Mouse (Mus musculus): ENCODE results near the gene Pole4. TPM values are rescaled to one million over a fixed set of nuclear protein-coding genes. Genes with fewer than 3 reads are reported as not detected.

Pole4 gene
- polyA plus RNA-seq, 1 experiment from 2014 or later = 106 TPM

DNA sequence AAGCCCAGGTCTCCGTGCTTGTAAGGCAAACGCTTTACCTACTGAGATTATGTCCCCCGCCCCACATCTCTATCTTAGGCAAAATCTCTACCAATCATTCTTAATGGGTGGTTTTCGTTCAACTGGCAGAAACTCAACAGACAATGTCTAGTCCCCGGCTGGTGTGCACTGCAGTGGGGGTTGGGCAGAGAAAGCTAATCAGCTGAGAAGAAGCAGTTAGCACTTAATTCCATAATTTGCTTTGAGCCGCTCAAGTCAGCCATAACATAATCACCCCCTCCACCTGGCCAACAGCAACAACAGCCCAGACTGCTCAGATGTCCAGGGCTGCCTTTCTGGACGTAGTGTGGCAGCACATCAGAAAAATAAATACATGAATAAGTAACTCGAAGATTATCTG lies 100.4 kb downstream of the Pole4 start:
- 0 out of 2 replicates have a peak, but pooled peaks have one; percentile 22 for ATAC-seq (replicated peaks; ENCODE audit: low FRiP score)
- Histone ChIP-seq H3K27me3 (no peaks in the 10 kb centered on the region), H3K9me3 (replicated peaks) (no peaks in the 10 kb centered on the region), H3K4me2 (no peak overlapping the region), H3K27ac (no peak overlapping the region), H3K4me1 (no peaks in the 10 kb centered on the region), H3K36me3 (no peaks in the 10 kb centered on the region), H3K4me3 (replicated peaks) (no peak overlapping the region), H3K9ac (no peak overlapping the region)
- WGBS = 61% methylated on average over 8 of the region's 8 CpGs

DNA sequence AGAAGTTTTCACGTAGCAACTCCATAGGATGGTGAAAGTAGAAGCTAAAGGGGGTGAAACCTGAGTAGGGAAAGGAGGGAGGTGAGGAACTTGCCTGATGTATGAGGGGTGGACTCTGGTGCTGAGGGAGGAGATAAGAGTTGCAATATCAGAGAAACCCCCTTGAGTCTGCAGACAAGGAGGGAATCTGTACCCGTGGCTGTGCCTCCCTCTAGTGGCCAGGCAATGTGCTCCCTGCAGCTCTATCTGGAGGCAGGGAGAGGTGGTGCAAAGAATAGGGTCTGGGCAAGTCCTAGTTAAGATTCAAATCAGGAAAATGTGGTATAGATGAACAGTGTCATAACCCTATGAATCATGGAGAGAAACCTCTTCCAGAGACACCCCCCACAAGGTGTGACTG lies 101.5 kb downstream of the Pole4 start:
- no peaks in the 10 kb centered on the region for H3K9me3 ChIP-seq (replicated peaks)
- no peaks in the 10 kb centered on the region for H3K4me1 ChIP-seq
- H3K4me2 ChIP-seq = no peak overlapping the region
- 30% methylated on average over 2 of the region's 2 CpGs for WGBS
- H3K27ac ChIP-seq = no peak overlapping the region
- no peak overlapping the region for H3K9ac ChIP-seq
- H3K4me3 ChIP-seq (replicated peaks) = no peak overlapping the region
- H3K36me3 ChIP-seq = no peaks in the 10 kb centered on the region
- ATAC-seq (replicated peaks; ENCODE audit: low FRiP score) = peak; percentile 54
- H3K27me3 ChIP-seq = no peaks in the 10 kb centered on the region

DNA sequence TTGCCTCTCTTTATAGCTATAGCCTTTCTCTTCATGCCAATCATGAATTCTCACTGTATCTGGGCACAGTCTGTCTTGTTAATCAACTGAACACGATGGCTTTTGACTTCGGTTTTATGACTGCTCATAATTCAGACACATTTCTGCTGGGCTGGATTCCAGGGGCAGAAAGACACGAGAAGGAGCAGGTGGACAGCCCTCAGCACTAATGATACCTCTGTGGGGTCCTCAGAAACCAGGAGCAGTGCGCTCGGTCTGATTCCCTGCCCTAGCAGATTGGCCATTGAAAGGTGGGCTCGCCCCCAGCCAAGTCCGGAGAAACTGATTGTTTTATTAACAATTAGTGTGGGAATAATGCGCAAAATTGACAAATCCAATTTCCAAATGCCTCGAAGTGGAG lies 101.9 kb downstream of the Pole4 start:
- no peaks in the 10 kb centered on the region for H3K9me3 ChIP-seq (replicated peaks)
- no peaks in the 10 kb centered on the region for H3K4me1 ChIP-seq
- H3K27ac ChIP-seq = no peak overlapping the region
- WGBS = 77% methylated on average over 9 of the region's 9 CpGs
- no peaks in the 10 kb centered on the region for H3K27me3 ChIP-seq
- no peaks in the 10 kb centered on the region for H3K36me3 ChIP-seq
- H3K4me3 ChIP-seq (replicated peaks) = no peak overlapping the region
- H3K4me2 ChIP-seq = no peak overlapping the region
- no peak overlapping the region for H3K9ac ChIP-seq
- ATAC-seq (replicated peaks; ENCODE audit: low FRiP score) = no peak

DNA sequence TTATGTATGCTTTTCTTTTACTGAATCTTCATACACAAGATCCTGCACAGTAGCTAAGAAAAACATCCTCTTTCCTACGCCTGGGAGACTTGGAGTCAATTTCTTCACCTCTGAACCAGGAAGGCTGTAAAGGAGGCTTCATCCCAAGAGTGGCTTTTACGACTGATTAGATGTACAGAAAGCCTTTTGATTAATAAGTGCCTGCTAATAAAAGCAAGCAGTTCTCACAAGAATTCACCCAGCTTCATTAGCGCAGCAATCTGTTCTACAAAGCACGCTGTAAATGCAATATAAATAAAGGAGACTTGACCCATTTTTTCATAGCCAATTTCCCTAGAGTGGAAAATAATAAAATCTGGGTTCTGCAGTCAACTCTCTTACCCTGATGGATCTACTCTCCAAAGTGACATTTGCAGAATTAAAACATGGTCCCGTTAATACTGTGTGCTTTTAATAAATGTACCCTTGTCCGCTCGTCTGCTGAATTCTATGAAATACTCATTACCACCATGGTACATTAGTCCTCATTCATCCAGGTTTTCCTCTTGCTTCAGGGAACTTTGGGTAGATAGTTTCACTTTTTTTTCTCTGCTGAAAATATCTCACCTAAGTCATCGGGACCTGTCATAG lies 109.6 kb downstream of the Pole4 start:
- ATAC-seq (replicated peaks; ENCODE audit: low FRiP score) = no peak
- no peak overlapping the region for H3K4me2 ChIP-seq
- H3K27ac ChIP-seq = no peak overlapping the region
- 0 out of 2 replicates have a peak, but pooled peaks cover 3% of the 10 kb centered on the region for H3K27me3 ChIP-seq
- H3K9me3 ChIP-seq (replicated peaks) = no peaks in the 10 kb centered on the region
- H3K9ac ChIP-seq = no peak overlapping the region
- no peaks in the 10 kb centered on the region for H3K36me3 ChIP-seq
- no peak overlapping the region for H3K4me3 ChIP-seq (replicated peaks)
- WGBS = 38% methylated on average over 8 of the region's 8 CpGs
- 0 out of 2 replicates have a peak, but pooled peaks cover 2% of the 10 kb centered on the region for H3K4me1 ChIP-seq

DNA sequence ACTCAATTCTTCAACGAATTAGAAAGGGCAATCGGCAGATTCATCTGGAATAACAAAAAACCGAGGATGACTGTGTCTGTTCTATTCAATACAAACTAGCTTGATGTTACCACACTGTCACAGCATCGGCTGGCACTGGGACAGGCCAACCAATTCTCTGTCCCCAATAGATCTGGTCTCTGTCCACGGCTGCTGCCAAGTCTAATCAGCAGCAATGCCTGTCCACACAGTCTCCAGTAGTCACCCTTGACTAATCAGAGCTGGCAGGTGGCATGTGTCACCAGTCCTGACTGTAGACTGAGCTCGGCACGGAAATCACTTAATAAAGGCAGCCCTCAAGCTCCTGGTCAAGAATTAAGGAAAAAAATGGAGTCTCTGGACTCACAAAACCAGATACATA lies 115.8 kb downstream of the Pole4 start:
- Histone ChIP-seq H3K36me3 (no peaks in the 10 kb centered on the region), H3K4me1 (0 out of 2 replicates have a peak, but pooled peaks cover 3% of the 10 kb centered on the region), H3K4me3 (replicated peaks) (no peak overlapping the region), H3K9me3 (replicated peaks) (no peaks in the 10 kb centered on the region), H3K27ac (no peak overlapping the region), H3K9ac (no peak overlapping the region), H3K27me3 (no peaks in the 10 kb centered on the region), H3K4me2 (no peak overlapping the region)
- 67% methylated on average over 7 of the region's 7 CpGs for WGBS
- ATAC-seq (replicated peaks; ENCODE audit: low FRiP score) = 0 out of 2 replicates have a peak, but pooled peaks have one; percentile 58

DNA sequence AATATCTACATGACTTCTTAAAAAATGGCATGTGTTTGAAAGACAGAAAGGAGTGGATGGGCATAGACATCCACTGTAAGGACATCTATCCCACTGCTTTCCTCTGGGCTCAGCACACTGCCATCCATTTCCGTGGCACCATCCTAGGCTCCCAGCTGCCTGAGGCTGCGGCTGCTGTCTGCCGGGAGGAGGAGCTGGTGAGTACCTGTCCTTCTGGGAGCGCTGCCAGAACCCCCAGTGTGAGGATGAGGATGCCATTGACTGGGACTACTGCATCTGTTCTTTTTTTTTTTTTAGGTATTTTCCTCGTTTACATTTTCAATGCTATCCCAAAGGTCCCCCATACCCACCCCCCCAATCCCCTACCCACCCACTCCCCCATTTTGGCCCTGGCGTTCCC lies 119.8 kb downstream of the Pole4 start:
- Histone ChIP-seq H3K4me2 (no peak overlapping the region), H3K4me1 (0 out of 2 replicates have a peak, but pooled peaks cover 3% of the 10 kb centered on the region), H3K9me3 (replicated peaks) (no peaks in the 10 kb centered on the region), H3K27ac (no peak overlapping the region), H3K4me3 (replicated peaks) (no peak overlapping the region), H3K36me3 (no peaks in the 10 kb centered on the region), H3K9ac (no peak overlapping the region), H3K27me3 (no peaks in the 10 kb centered on the region)
- 63% methylated on average over 6 of the region's 6 CpGs for WGBS
- no peak for ATAC-seq (replicated peaks; ENCODE audit: low FRiP score)

- whole genome bisulfite sequencing = 88% methylated on average over 5 of the region's 5 CpGs
- H3K27ac ChIP-seq = no peak overlapping the region
- H3K27me3 ChIP-seq = no peaks in the 10 kb centered on the region
- H3K4me2 ChIP-seq = no peak overlapping the region
- H3K36me3 ChIP-seq = no peaks in the 10 kb centered on the region
- H3K4me3 ChIP-seq (replicated peaks) = no peak overlapping the region
- no peak for ATAC-seq (replicated peaks; ENCODE audit: low FRiP score)
- H3K4me1 ChIP-seq = no peaks in the 10 kb centered on the region
- no peak overlapping the region for H3K9ac ChIP-seq
- no peaks in the 10 kb centered on the region for H3K9me3 ChIP-seq (replicated peaks)
Observed at GRCm38 (mm10) chr6:82575445-82575844, 129.7 kb downstream of the Pole4 start.

Other genes with a start within 250 kb of the Pole4 start
- gene Hk2, start 69.1 kb upstream of the Pole4 start, polyA plus RNA-seq (2015; fragmentation: Nextera tagmentation; extraction: Ambion mirVana) = 19.0 and 19.7 TPM in 2 replicates
- 1.3 and 2.1 TPM in 2 replicates for gene Sema4f, start 234.4 kb upstream of the Pole4 start, polyA plus RNA-seq (2015; fragmentation: Nextera tagmentation; extraction: Ambion mirVana)
- gene M1ap, start 241.5 kb upstream of the Pole4 start, polyA plus RNA-seq (2015; fragmentation: Nextera tagmentation; extraction: Ambion mirVana) = 0.24 and 0.43 TPM in 2 replicates

Measured in kidney, embryonic 15.5 days (tissue).